Mouse (Mus musculus) limb, embryonic 12.5 days (tissue): ENCODE measurements at regions not wholly inside any gene's neighbourhood (a gene's known extent, or its start where the extent isn't known, plus 50 kb on each side); places are given as distances from the start of the nearest gene placed in this dataset.

Experiments
- ATAC-seq: fragments of 200-750 bp; cut with Nextera tagmentation; 2 replicates; pipeline ENCODE4 v1.8.0; 2017; ENCODE audit warnings: low read depth, moderate TSS enrichment; ENCODE audit not compliant: insufficient number of reproducible peaks, insufficient read depth, low FRiP score, low TSS enrichment
- H3K27ac ChIP-seq: fragments of 300-500 bp; sonication (generic); 2 replicates; pipeline ENCODE4 v1.5.1; 2016; ENCODE audit warnings: mild to moderate bottlenecking, moderate library complexity
- H3K27me3 ChIP-seq: fragments of 300-500 bp; sonication (generic); 2 replicates; pipeline ENCODE4 v1.6.1; 2016; ENCODE audit warnings: mild to moderate bottlenecking, moderate library complexity
- H3K36me3 ChIP-seq: fragments of 300-500 bp; sonication (generic); 2 replicates; pipeline ENCODE4 v1.6.1; 2016; ENCODE audit warnings: mild to moderate bottlenecking, moderate library complexity
- H3K4me1 ChIP-seq: fragments of 300-500 bp; sonication (generic); replicated peaks from 2 replicates; pipeline ENCODE4 v1.6.1; 2016
- H3K4me2 ChIP-seq: fragments of 300-500 bp; sonication (generic); 2 replicates; pipeline ENCODE4 v1.6.1; 2016; ENCODE audit warnings: mild to moderate bottlenecking, moderate library complexity
- H3K4me3 ChIP-seq: fragments of 300-500 bp; sonication (generic); replicated peaks from 2 replicates; pipeline ENCODE4 v1.5.1; 2016; ENCODE audit warnings: mild to moderate bottlenecking
- H3K9ac ChIP-seq: fragments of 300-500 bp; sonication (generic); replicated peaks from 2 replicates; pipeline ENCODE4 v1.6.1; 2016; ENCODE audit warnings: mild to moderate bottlenecking, moderate library complexity
- H3K9me3 ChIP-seq: fragments of 300-500 bp; sonication (generic); 2 replicates; pipeline ENCODE4 v1.6.1; 2016; ENCODE audit warnings: mild to moderate bottlenecking, moderate library complexity
- WGBS: fragments of 180-500 bp; shearing (Covaris S2); methylation state at CpG from one replicate; pipeline ENCODE4 v1.1.7; 2016; 5-methylcytosine and 5-hydroxymethylcytosine counted together

DNA sequence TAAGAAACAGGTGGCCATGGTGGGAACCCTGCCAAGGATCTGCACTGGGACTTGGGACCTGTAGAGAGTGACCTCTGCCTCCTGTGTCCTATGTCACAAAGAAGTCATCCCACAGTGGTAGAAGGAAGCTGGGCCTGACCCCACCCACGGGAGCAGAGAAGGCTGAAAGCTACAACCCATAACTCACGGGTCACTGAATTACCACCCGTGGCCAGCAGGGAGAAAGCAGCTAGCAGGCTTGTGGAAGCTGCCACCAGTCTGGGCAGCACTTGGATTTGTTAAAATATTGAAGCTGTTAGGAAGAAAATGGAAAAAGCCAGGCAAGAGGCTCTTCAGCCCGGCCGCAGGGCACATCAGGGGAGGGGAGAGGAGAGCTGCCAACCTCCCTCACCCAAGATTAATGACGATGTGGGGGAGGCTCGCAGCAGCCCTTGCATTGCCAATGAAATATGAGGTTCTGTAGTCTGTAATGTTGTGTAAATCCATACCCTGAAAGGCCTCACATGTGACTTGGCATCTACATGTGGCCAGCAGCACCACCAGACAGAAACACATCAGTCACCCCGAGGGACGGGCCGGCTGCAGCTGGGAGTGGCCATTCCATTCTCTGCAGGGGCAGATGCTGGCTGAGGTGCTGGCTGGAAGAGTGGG, 94.5 kb downstream of the Olfm1 start:
- H3K9me3 ChIP-seq = no peaks in the 10 kb centered on the region
- WGBS = 30% methylated on average over 10 of the region's 10 CpGs
- no peak overlapping the region for H3K4me2 ChIP-seq
- ATAC-seq = no peak
- no peak overlapping the region for H3K9ac ChIP-seq
- H3K4me3 ChIP-seq = no peak overlapping the region
- no peak overlapping the region for H3K27ac ChIP-seq
- peaks cover 7% of the 10 kb centered on the region for H3K4me1 ChIP-seq
- no peaks in the 10 kb centered on the region for H3K36me3 ChIP-seq
- H3K27me3 ChIP-seq = peaks cover 3% of the 10 kb centered on the region; the same call in 1 of the 2 replicates

DNA sequence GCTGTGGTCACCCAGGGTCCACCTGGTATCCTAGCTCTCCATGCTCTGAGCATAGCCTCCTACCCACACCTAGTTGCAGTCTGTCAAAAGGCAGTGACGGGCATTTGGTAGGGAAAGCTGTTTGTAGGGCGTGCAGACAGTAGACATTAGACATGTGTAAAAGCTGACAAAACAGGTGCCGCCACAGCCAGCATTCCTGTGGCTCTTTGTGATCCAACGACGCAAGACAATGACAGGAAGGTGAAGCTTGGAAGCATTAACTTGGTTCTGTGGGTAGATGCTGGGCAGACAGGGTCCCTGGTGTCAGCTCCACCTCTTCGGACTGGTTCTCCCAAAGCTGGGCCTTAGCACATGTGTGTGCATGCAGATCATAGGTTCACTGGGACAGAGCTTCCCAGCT, 96.5 kb downstream of the Olfm1 start:
- WGBS = 88% methylated on average over 6 of the region's 6 CpGs
- H3K4me1 ChIP-seq = peaks cover 8% of the 10 kb centered on the region

DNA sequence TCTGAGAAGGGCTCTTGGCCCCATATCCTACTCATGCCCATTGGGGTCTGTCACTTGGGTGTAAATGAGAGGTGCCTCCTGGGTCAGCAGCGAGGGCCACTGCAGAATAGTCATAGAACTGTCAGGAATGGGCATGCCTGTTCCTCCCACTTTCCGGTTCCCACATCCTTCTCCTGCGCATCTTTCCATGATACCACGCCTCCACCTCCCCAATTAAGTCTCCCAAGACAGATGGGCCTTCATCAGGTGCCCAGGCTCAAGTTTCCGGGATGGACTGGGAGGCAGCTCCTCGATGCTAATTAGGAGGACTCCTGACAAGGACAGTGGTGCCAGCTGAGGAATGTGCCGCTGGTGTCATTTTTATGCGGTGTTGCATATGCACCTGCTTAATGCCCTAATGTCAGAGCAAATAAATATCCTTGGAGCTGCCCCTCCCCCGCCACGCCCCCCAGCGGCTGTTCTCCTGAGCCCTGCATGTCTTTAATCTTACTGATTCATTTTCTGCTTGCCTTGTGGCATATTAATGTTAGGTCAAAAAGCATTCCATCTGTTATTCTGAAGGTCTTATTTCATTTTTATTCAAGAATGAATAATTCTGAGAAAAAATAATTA, 97.2 kb downstream of the Olfm1 start:
- H3K36me3 ChIP-seq = no peaks in the 10 kb centered on the region
- no peak overlapping the region for H3K4me2 ChIP-seq
- no peak overlapping the region for H3K9ac ChIP-seq
- ATAC-seq = no peak
- peaks cover 14% of the 10 kb centered on the region for H3K4me1 ChIP-seq
- H3K4me3 ChIP-seq = no peak overlapping the region
- 65% methylated on average over 11 of the region's 11 CpGs for WGBS
- no peak overlapping the region for H3K27ac ChIP-seq
- H3K27me3 ChIP-seq = peaks cover 3% of the 10 kb centered on the region; the same call in 1 of the 2 replicates
- H3K9me3 ChIP-seq = no peaks in the 10 kb centered on the region

More for the DNA sequence above, 96.5 kb downstream of the Olfm1 start:
- H3K9me3 ChIP-seq = no peaks in the 10 kb centered on the region
- no peaks in the 10 kb centered on the region for H3K36me3 ChIP-seq
- ATAC-seq = no peak
- no peak overlapping the region for H3K9ac ChIP-seq
- peaks cover 3% of the 10 kb centered on the region; the same call in 1 of the 2 replicates for H3K27me3 ChIP-seq
- no peak overlapping the region for H3K4me2 ChIP-seq
- no peak overlapping the region for H3K4me3 ChIP-seq
- H3K27ac ChIP-seq = no peak overlapping the region

DNA sequence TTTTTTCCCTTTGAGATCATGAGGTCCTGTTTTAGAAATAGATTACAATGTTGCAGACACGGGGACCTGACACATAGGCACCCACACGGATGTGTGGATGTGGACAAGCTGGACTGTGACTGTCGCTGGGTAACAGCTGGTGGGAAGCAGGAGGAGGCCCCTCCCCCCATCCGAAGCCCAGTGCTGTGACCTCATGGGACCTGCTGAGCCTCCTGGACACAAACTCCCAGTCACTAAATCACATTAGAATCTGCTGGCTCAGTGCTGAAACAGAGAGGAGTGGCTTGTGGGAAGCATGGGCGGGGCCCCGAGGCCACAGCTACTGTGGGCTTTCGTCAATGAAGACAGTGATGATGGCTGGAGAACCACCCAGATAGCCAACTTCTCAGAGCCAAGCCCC, 101.7 kb downstream of the Olfm1 start:
- Histone ChIP-seq H3K27ac (no peak overlapping the region), H3K36me3 (no peaks in the 10 kb centered on the region), H3K9me3 (no peaks in the 10 kb centered on the region), H3K4me3 (no peak overlapping the region), H3K27me3 (no peaks in the 10 kb centered on the region), H3K9ac (no peak overlapping the region), H3K4me2 (no peak overlapping the region), H3K4me1 (peaks cover 35% of the 10 kb centered on the region)
- WGBS = 44% methylated on average over 7 of the region's 7 CpGs
- no peak for ATAC-seq

DNA sequence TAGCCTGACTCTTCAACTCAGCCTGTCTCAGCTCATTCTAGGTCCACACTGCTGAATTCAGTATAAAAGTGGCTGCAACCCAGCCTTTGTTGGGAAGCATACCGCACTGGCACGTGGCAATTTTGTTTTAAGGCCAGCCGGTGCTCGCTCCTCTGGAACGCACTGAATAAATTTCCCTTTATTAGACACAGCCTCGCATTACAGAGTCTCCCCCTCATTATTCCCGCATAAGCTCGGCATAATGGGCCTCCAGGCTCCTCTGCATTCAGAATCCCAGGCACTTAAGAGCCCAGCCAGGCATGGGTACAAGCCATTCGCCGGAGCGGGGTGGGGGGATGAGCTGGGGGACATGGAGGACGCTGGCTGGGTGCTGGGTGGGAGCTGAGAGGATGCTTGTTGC, 103.4 kb downstream of the Olfm1 start:
- Histone ChIP-seq H3K4me1 (peaks cover 43% of the 10 kb centered on the region), H3K9me3 (no peaks in the 10 kb centered on the region), H3K4me2 (no peak overlapping the region), H3K27ac (0 out of 2 replicates have a peak overlapping the region, but pooled peaks have one; percentile 41), H3K36me3 (no peaks in the 10 kb centered on the region), H3K9ac (no peak overlapping the region), H3K27me3 (no peaks in the 10 kb centered on the region), H3K4me3 (no peak overlapping the region)
- 44% methylated on average over 12 of the region's 12 CpGs for whole genome bisulfite sequencing
- no peak for ATAC-seq

DNA sequence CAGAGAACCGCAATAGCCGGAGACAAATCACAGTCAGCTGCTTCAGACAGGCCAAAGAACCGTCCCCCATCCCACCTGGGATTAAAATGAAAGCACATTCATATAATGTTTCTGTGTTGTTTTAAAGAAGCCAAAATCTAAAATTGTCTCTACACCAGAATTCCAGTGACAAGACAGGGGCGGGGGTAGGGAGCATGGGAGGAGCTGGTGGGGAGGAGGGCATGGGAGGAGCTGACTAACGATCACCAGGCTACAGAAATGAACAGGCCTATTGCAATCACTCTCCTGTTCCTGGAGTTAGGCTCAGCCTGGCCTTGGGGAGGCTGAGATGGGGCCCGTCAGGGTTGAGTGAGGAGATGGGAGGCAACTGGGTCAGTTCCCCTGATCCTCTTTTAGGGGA, 105.9 kb downstream of the Olfm1 start:
- ATAC-seq = no peak
- H3K4me3 ChIP-seq = no peak overlapping the region
- H3K9me3 ChIP-seq = no peaks in the 10 kb centered on the region
- no peaks in the 10 kb centered on the region for H3K27me3 ChIP-seq
- WGBS = 28% methylated on average over 6 of the region's 6 CpGs
- peak overlapping the region; percentile 64 for H3K27ac ChIP-seq
- H3K36me3 ChIP-seq = no peaks in the 10 kb centered on the region
- no peak overlapping the region for H3K9ac ChIP-seq
- H3K4me1 ChIP-seq = peaks cover 47% of the 10 kb centered on the region
- H3K4me2 ChIP-seq = no peak overlapping the region

DNA sequence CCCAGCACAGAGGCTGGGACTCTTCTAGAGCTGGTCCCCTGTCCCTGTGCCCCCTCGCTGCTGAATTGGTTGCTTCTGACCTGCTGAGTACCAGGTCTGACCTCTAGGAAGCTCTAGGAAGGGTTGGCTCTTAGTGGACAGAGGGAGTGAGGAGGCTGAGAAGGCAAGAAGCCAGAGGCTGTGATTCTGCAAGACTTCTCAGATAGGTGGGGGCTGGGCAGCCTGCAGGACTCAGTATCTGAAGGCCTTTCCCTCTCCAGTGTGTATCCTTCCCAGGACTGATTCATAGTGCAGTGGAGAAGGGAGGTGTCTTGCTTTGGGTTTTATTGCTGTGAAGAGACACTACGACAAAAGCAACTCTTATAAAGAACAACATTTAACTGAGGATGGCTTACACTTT, 106.6 kb downstream of the Olfm1 start:
- no peak overlapping the region for H3K4me2 ChIP-seq

DNA sequence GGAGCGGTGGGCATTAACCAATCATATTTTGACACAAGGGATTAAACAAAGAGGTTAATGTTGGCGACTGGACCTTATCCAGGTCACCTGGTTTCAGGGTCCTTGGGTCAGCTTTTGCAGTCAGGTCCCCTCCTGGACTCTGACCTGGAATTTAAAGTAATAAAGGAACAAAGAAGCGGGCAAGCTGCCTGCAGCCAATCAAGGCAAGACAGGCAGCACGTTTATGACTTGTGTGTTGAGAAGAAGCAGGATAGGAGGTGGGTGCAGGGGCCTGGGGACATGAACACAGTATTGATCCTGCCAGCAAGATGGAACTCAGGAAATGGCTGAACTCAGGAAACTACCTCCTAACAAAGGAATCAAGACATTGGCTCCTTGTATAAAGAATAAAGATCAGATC, 108.5 kb downstream of the Olfm1 start:
- Histone ChIP-seq H3K4me2 (no peak overlapping the region), H3K4me3 (no peak overlapping the region), H3K9ac (no peak overlapping the region), H3K27me3 (no peaks in the 10 kb centered on the region), H3K4me1 (peaks cover 29% of the 10 kb centered on the region), H3K9me3 (no peaks in the 10 kb centered on the region), H3K27ac (peak overlapping the region; percentile 24; the same call in 1 of the 2 replicates), H3K36me3 (no peaks in the 10 kb centered on the region)
- no peak for ATAC-seq
- 23% methylated on average over 4 of the region's 4 CpGs for WGBS

More for the DNA sequence above, 106.6 kb downstream of the Olfm1 start:
- no peaks in the 10 kb centered on the region for H3K36me3 ChIP-seq
- ATAC-seq = no peak
- no peaks in the 10 kb centered on the region for H3K27me3 ChIP-seq
- 93% methylated on average over 2 of the region's 2 CpGs for WGBS
- peaks cover 46% of the 10 kb centered on the region for H3K4me1 ChIP-seq
- peak overlapping the region; percentile 64 for H3K27ac ChIP-seq
- no peak overlapping the region for H3K9ac ChIP-seq
- H3K9me3 ChIP-seq = no peaks in the 10 kb centered on the region
- no peak overlapping the region for H3K4me3 ChIP-seq

DNA sequence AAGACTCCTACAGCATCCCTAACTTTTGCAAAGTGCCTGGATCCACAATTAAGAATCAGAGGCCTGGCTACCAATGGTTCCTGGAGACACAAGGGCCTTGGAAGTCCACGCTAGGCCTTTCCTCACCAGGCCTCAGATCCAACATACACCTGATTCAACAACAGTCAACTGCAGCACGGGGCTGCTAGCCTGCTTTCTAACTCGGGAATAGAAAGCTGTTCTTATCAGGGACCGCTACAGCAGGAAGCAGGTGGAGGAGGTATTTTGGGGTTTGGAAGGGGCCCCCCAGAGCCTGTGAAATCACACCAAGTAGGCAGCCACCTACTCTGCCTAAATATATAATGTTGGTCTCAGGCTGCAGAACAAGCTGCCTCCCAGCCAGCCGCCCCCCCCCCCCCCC, 111.1 kb downstream of the Olfm1 start:
- Histone ChIP-seq H3K36me3 (no peaks in the 10 kb centered on the region), H3K4me2 (no peak overlapping the region), H3K4me1 (peaks cover 16% of the 10 kb centered on the region), H3K27me3 (no peaks in the 10 kb centered on the region), H3K4me3 (no peak overlapping the region), H3K27ac (no peak overlapping the region), H3K9me3 (no peaks in the 10 kb centered on the region), H3K9ac (no peak overlapping the region)
- ATAC-seq = no peak
- WGBS = 91% methylated on average over 5 of the region's 5 CpGs

DNA sequence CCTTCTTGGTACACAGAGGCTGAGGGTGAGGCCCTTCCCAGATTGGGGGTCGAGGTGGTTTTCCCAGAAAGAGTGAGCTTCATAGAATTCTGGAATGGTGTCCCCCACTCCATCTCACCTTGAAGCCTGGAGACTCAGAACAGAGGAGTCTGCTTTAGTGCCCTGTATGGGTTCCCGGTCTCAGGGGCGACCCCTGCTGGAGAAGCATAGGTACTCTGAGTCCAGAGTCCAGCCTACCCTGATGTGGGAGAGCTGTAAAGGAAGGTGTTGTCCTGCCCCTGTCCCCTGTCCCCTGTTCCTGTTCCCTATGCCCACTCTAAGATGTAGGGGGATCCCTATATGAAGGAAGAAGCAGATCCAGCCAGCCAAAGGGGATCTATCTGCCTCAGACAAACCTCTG, 111.9 kb downstream of the Olfm1 start:
- no peak for ATAC-seq
- H3K4me1 ChIP-seq = peaks cover 11% of the 10 kb centered on the region
- 7% methylated on average over 3 of the region's 3 CpGs for WGBS
- no peaks in the 10 kb centered on the region for H3K36me3 ChIP-seq
- H3K9me3 ChIP-seq = no peaks in the 10 kb centered on the region
- no peak overlapping the region for H3K4me2 ChIP-seq
- no peak overlapping the region for H3K9ac ChIP-seq
- no peak overlapping the region for H3K27ac ChIP-seq
- H3K27me3 ChIP-seq = no peaks in the 10 kb centered on the region
- H3K4me3 ChIP-seq = no peak overlapping the region

DNA sequence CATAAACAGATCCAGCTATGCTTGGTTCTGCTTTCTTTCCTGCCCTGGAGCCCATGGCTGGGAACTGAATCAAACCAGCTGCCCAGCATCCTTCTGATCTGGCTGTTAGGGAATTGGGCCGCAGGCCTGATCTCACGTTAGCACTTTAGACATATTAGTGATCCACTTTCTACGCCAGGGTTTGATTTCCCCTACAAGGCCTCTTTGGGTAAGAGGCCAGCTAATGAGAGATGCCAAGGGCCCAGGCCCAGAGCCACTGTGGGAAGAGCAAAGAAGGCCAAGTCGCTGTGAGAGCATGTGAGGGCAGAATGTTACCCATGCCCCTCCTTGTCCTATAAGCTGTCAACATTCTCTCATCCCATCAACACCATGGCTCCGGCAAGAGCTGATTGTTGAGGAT, 116.3 kb downstream of the Olfm1 start:
- H3K27ac ChIP-seq = no peak overlapping the region
- no peaks in the 10 kb centered on the region for H3K27me3 ChIP-seq
- no peak overlapping the region for H3K4me2 ChIP-seq
- no peak overlapping the region for H3K4me3 ChIP-seq
- no peaks in the 10 kb centered on the region for H3K9me3 ChIP-seq
- 81% methylated on average over 5 of the region's 5 CpGs for WGBS
- H3K36me3 ChIP-seq = no peaks in the 10 kb centered on the region
- ATAC-seq = no peak
- no peak overlapping the region for H3K9ac ChIP-seq
- peaks cover 4% of the 10 kb centered on the region; the same call in 1 of the 2 replicates for H3K4me1 ChIP-seq

DNA sequence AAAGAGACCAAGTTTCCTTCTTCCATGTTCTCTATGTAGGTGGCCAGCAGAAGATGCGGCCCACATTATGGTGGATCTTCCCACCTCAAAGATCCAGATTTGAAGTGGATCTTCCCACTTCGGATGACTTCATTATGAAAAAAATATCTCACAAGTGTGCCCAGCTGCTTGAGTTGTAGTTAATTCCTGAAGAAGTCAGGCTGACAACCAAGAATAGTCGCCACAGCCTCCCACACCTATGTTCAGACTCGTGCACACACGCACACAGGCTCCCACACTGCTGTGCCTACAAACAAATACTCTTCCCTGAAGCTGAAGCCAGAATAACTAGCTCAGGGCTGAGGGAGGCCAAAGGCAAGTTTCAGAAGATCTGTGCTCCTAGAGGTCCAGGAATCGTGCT, 119.4 kb downstream of the Olfm1 start:
- Histone ChIP-seq H3K9ac (no peak overlapping the region), H3K27ac (no peak overlapping the region), H3K27me3 (no peaks in the 10 kb centered on the region), H3K4me1 (peaks cover 6% of the 10 kb centered on the region; the same call in 1 of the 2 replicates), H3K36me3 (no peaks in the 10 kb centered on the region), H3K4me2 (no peak overlapping the region), H3K4me3 (no peak overlapping the region), H3K9me3 (no peaks in the 10 kb centered on the region)
- 82% methylated on average over 6 of the region's 6 CpGs for WGBS
- ATAC-seq = no peak
